Mouse (Mus musculus) midbrain, embryonic 11.5 days (tissue): ENCODE data around the gene Tet2. TPM values are rescaled to one million over a fixed set of nuclear protein-coding genes. Genes with fewer than 3 reads are reported as not detected.
"Not testable (repeated sequence)": the region's sequence is repeated elsewhere in the genome, so short reads cannot be mapped to it uniquely, and the experiment has no call there.

Experiments
- ATAC-seq: fragments of 200-750 bp; cut with Nextera tagmentation; 2 replicates; pipeline ENCODE4 v1.8.0; 2017; ENCODE audit warnings: moderate TSS enrichment, moderate library complexity; ENCODE audit not compliant: low FRiP score
- DNase-seq: peaks from one replicate; pipeline ENCODE4 v3.0.0; 2015; ENCODE audit warnings: low spot score; ENCODE audit errors: missing footprints
- H3K27ac ChIP-seq: fragments of 300-500 bp; sonication (generic); 2 replicates; pipeline ENCODE4 v1.5.1; 2014; ENCODE audit warnings: low read depth, low read length
- H3K27me3 ChIP-seq: fragments of 300-500 bp; sonication (generic); 2 replicates; pipeline ENCODE4 v1.6.1; 2014; ENCODE audit warnings: mild to moderate bottlenecking, low read length, moderate library complexity, mixed read lengths; ENCODE audit not compliant: control insufficient read depth, insufficient read depth
- H3K36me3 ChIP-seq: fragments of 300-500 bp; sonication (generic); 2 replicates; pipeline ENCODE4 v1.6.1; 2014; ENCODE audit warnings: mild to moderate bottlenecking, low read length, moderate library complexity, mixed read lengths; ENCODE audit not compliant: control insufficient read depth, insufficient read depth
- H3K4me1 ChIP-seq: fragments of 300-500 bp; sonication (generic); 2 replicates; pipeline ENCODE4 v1.6.1; 2014; ENCODE audit warnings: low read length; ENCODE audit not compliant: control insufficient read depth, insufficient read depth
- H3K4me2 ChIP-seq: fragments of 300-500 bp; sonication (generic); 2 replicates; pipeline ENCODE4 v1.6.1; 2014; ENCODE audit warnings: mild to moderate bottlenecking, moderate library complexity
- H3K4me3 ChIP-seq: fragments of 300-500 bp; sonication (generic); 2 replicates; pipeline ENCODE4 v1.5.1; 2014; ENCODE audit warnings: low read depth, low read length
- H3K9ac ChIP-seq: fragments of 300-500 bp; sonication (generic); 2 replicates; pipeline ENCODE4 v1.6.1; 2014; ENCODE audit warnings: low read length
- H3K9me3 ChIP-seq: fragments of 300-500 bp; sonication (generic); 2 replicates; pipeline ENCODE4 v1.6.1; 2016; ENCODE audit warnings: low read length; ENCODE audit not compliant: control insufficient read depth
- WGBS: fragments of 180-500 bp; shearing (Covaris S2); extraction: QIAGEN DNeasy Blood & Tissue Kit; methylation state at CpG from one replicate; pipeline ENCODE4 v1.1.7; 2014; 5-methylcytosine and 5-hydroxymethylcytosine counted together
- polyA plus RNA-seq: library from polyadenylated mRNA; unstranded; fragments of >200 nt; fragmentation: Nextera tagmentation; extraction: Ambion mirVana; gene quantifications from 2 replicates; pipeline ENCODE4 v1.2.1, GENCODE M21; 2014

The Tet2 gene
- polyA plus RNA-seq, result 15.0 and 16.3 TPM in 2 replicates

DNA sequence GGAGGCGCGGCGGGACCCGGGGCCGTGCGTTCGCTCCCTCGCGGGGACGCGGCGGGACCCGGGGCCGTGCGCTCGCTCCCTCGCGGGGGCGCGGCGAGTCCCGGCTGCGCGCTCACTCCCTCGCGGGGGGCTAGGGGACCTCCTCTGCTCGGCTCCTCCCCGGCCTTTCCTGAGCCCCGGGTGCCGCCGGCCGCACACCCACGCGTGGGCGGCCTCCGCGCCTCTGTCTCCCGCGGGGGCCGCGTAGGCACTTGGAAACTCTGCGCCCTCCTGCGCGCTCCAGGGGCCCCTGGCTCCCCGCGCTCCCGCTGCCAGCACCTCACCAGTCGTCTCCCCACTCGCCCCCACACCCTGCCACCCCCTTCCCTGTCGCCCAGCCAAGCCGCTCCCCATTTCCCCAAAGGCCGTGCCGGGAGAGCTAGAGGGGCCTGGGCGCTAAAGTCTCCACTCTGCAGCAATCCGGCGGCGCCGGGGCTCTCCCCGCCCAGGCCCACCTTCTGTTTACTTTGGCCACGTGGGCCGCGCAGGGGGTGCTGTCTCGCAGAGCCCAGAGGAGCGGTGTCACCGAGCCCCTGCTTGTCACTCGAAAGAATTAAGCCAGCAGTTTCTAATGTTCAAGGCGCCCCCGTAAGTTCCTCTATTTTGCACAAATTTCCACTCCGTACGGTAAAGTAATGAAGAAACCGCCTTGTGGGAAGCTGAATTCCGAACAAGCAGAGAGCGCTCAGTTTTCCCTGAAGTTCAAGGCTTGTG, at the start of gene Tet2:
TSS of gene Tet2 (minus strand) at position 589 of the 753 bp plus-strand sequence.
- Histone ChIP-seq H3K9me3 (no peaks in the 10 kb centered on the region), H3K4me2 (peak within 1 kb of the TSS; percentile 78), H3K27me3 (no peaks in the 10 kb centered on the region), H3K4me1 (peaks cover 4% of the 10 kb centered on the region; the same call in 1 of the 2 replicates), H3K27ac (peak within 1 kb of the TSS; percentile 91), H3K4me3 (peak within 1 kb of the TSS; percentile 77), H3K9ac (peak within 1 kb of the TSS; percentile 87), H3K36me3 (no peaks in the 10 kb centered on the region)
- under 1% methylated on average over 59 of the region's 73 CpGs for WGBS
- DNase-seq (peak; percentile 96), ATAC-seq (peak; percentile 66)

DNA sequence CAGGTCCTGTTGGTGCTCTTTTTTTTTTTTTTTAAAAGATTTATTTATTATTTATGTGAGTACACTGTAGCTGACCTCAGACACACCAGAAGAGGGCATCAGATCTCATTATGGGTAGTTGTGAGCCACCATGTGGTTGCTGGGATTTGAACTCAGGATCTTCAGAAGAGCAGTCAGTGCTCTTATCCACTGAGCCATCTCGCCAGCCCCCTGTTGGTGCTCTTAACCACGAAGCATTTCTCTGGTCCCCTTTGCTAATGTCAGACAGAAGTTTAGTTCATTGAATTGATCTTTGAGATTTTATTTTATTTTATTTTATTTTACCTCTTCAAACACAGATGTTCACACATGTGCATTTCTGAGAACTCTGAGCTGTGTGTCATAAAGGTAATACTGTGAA, 48.1 kb upstream of the Tet2 start:
- not testable (repeated sequence) for H3K27me3 ChIP-seq, H3K4me1 ChIP-seq, H3K9me3 ChIP-seq, DNase-seq, H3K27ac ChIP-seq, H3K4me2 ChIP-seq, ATAC-seq, H3K36me3 ChIP-seq, H3K4me3 ChIP-seq, H3K9ac ChIP-seq
- WGBS, result 77% methylated on average over 2 of the region's 2 CpGs

DNA sequence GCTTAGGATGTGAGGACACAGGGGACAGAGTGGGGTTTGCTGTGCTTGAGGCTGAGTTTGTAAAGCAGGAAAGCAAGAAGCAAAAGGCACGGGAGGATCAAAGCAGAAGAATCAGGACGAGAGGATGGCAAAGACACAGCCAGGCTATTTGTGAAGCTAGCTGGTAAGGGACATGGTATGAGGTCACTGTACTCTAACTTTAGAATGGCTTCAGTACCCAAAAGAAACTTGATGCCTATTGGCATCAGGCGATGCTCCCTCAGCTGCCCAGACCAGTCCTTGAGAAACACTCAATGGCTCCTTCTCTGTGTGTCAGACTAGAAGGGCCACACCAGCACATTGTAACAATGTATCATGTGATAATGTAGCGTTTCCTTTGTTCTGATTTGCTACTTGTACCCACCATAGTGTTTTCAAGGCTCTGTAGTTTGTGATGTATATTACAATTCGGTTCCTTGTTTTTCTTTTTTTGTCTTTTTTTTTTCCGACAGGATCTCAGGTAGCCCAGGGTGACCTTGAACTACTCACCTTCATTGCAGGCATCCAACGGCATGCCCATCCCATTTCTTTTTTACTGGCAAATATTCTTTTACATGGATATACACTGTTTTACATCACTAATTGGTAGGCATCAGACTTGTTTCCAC, 45.7 kb upstream of the Tet2 start:
- 84% methylated on average over 7 of the region's 7 CpGs for WGBS
- no peak for DNase-seq
- no peaks in the 10 kb centered on the region for H3K9me3 ChIP-seq
- H3K4me2 ChIP-seq, result no peak overlapping the region
- H3K4me1 ChIP-seq, result no peaks in the 10 kb centered on the region
- H3K36me3 ChIP-seq, result no peaks in the 10 kb centered on the region
- H3K9ac ChIP-seq, result no peak overlapping the region
- no peak for ATAC-seq
- H3K27ac ChIP-seq, result no peak overlapping the region
- no peaks in the 10 kb centered on the region for H3K27me3 ChIP-seq
- H3K4me3 ChIP-seq, result no peak overlapping the region

DNA sequence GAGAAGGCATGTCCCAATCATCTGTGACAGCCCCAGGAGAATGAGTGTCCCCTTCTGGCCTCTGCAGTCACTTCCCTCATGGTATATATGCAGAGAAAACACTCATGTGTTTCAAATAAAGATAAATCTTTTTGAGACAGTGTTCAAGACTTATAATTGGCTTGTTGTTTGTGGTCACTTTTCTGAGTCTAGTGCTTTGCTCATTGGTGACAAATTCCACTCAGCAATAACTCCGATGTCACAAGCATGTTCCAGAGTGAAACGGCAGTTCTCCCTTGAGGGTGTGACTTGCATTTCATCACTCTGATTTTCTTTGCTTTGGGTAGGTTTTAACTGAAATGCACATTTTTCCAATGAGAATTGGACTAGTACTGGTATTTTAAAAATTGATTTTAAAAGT, 40.1 kb upstream of the Tet2 start:
- no peaks in the 10 kb centered on the region for H3K4me1 ChIP-seq
- no peak overlapping the region for H3K4me3 ChIP-seq
- DNase-seq (no peak), ATAC-seq (no peak)
- H3K27ac ChIP-seq, result no peak overlapping the region
- H3K9me3 ChIP-seq, result no peaks in the 10 kb centered on the region
- WGBS, result 94% methylated on average over 2 of the region's 2 CpGs
- no peaks in the 10 kb centered on the region for H3K36me3 ChIP-seq
- no peaks in the 10 kb centered on the region for H3K27me3 ChIP-seq
- no peak overlapping the region for H3K9ac ChIP-seq
- no peak overlapping the region for H3K4me2 ChIP-seq

DNA sequence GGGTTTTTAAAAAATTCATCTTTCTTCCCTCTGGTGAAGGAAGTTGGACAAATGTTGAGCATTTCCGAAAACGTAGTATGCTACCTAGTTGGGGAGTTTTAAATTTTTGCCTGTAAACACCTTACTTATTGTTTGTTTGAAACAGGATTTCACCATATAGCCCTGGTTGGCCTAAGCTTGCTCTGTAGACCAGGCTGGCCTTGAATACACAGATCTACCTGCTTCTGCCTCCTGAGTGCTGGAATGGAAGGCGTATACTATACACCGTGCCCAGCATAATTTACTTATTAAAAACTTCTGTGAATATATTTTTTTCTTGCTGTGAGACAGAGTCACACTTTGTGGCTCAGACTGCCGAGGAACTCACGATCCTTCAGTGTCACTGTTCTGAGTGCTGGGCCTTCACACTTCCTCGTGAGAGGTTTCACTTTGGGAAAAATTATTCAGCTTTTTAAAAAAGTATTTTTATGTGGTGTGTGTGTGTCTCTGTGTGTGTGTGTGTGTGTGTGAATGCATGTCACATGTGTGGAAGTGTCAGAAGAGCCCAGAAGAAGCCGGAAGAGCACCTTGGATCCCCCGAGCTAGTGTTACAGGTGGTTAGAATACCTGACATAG, 38.6 kb upstream of the Tet2 start:
- Histone ChIP-seq H3K36me3 (no peaks in the 10 kb centered on the region), H3K27me3 (no peaks in the 10 kb centered on the region), H3K4me2 (no peak overlapping the region), H3K4me3 (no peak overlapping the region), H3K4me1 (no peaks in the 10 kb centered on the region), H3K9me3 (no peaks in the 10 kb centered on the region), H3K9ac (no peak overlapping the region), H3K27ac (no peak overlapping the region)
- 93% methylated on average over 9 of the region's 9 CpGs for WGBS
- DNase-seq, result no peak
- ATAC-seq, result no peak

DNA sequence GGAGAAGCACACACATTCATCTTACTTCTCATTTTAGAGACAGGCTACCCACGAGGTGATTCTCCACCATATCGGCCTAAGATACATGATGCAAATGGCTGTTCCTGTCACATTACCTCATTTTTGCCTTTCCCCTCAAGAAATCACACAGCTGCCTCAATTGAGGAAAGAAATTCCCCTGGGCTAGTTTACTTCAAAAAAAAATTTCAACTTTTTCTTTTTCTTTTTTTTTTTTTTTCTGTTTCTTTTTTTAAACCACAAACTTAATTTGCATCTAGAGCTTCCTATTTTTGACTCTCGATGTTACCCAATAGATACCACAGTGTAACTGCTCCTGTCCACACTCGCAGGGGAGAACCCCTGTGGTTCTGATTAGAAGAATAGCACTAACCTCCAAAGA, 38.0 kb upstream of the Tet2 start:
- Histone ChIP-seq H3K27ac (no peak overlapping the region), H3K9me3 (no peaks in the 10 kb centered on the region), H3K9ac (no peak overlapping the region), H3K36me3 (no peaks in the 10 kb centered on the region), H3K27me3 (no peaks in the 10 kb centered on the region), H3K4me1 (no peaks in the 10 kb centered on the region), H3K4me2 (no peak overlapping the region), H3K4me3 (no peak overlapping the region)
- DNase-seq (no peak), ATAC-seq (no peak)
- 80% methylated on average over 4 of the region's 4 CpGs for WGBS

DNA sequence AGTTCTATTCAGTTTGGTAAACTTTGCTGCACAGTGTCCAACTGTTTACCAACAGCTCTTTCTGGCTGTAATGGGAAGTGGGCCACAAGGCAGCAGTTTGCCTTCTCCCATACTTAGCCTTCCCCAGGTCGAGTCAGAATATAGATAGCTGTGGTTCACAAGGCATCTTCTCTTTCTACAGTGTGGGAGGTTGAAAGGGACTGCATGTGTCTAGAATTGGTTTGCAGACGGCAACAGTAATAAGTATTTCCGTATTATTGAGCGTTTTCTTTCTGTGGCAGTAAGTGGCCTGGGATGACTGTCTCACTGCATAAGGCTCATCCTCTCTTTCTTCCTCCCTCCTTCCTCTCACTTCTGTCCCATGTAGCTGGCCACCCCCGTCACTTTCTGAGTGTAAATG, 37.2 kb upstream of the Tet2 start:
- Histone ChIP-seq H3K36me3 (no peaks in the 10 kb centered on the region), H3K4me1 (no peaks in the 10 kb centered on the region), H3K9me3 (no peaks in the 10 kb centered on the region), H3K4me2 (no peak overlapping the region), H3K27ac (no peak overlapping the region), H3K9ac (no peak overlapping the region), H3K27me3 (no peaks in the 10 kb centered on the region), H3K4me3 (no peak overlapping the region)
- 89% methylated on average over 5 of the region's 5 CpGs for WGBS
- DNase-seq, result no peak
- ATAC-seq, result no peak

DNA sequence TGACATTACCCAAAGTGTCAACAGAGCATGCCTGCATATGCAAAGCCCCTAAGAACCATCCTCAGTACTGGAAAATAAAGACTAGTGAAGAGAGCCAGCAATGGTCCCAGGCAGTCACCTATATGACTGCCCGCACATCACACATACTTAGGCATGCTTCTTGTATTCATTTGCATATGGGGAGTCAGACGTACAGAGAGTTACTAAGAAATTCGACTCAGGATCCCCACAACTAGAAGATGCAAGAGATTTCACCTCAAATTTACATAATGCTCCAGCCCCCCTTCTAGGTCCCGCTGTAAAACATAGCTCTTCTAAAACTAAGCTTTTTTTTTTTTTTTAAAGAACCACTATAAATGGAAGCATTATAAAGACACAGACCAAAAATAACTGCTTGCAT, 36.6 kb upstream of the Tet2 start:
- Histone ChIP-seq H3K9ac (no peak overlapping the region), H3K4me3 (no peak overlapping the region), H3K9me3 (no peaks in the 10 kb centered on the region), H3K27ac (no peak overlapping the region), H3K4me2 (no peak overlapping the region), H3K36me3 (no peaks in the 10 kb centered on the region), H3K27me3 (no peaks in the 10 kb centered on the region), H3K4me1 (no peaks in the 10 kb centered on the region)
- 79% methylated on average over 4 of the region's 4 CpGs for WGBS
- DNase-seq, result no peak
- no peak for ATAC-seq

DNA sequence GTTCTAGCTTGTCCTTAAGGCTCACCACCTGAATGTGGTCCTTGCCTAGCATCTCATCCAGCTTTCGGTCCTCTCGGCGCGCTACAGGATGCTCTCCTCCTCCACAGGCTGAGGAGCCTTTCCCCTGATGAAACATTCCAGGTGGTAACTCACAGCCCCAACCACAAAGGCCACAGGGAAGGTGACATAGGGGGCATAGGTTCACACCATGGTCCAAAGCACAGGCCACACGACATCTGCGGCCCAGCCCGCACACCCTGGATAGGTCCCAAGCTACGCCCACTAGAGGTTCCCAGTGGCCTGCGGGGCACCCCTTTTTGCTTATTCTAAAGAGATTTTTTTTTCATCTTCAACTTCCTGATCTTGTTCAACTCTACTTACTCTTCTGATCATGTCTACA, 34.7 kb upstream of the Tet2 start:
- H3K4me2 ChIP-seq, result no peak overlapping the region

More for the DNA sequence above, 34.7 kb upstream of the Tet2 start:
- Histone ChIP-seq H3K27me3 (no peaks in the 10 kb centered on the region), H3K27ac (no peak overlapping the region), H3K4me1 (no peaks in the 10 kb centered on the region), H3K9ac (no peak overlapping the region), H3K9me3 (no peaks in the 10 kb centered on the region), H3K4me3 (no peak overlapping the region), H3K36me3 (no peaks in the 10 kb centered on the region)
- ATAC-seq (no peak), DNase-seq (no peak)
- WGBS, result 89% methylated on average over 9 of the region's 9 CpGs
